Mouse (Mus musculus) spleen, adult 2 months (tissue): ENCODE data around the gene Cntnap2. TPM values are rescaled to one million over a fixed set of nuclear protein-coding genes. Genes with fewer than 3 reads are reported as not detected.

Source experiments
- DNase-seq, 2 experiments: peaks; one replicate each; pipeline versions ENCODE4 v3.0.0 to v3.0.0-alpha.2; 2012 to 2021; ENCODE audit warnings: low spot score in 2 of 2, low read depth in 1 of 2
- H3K27ac ChIP-seq: fragments of 200-500 bp; 2 replicates; pipeline ENCODE4 v1.5.1; 2012; ENCODE audit warnings: low read length, inconsistent platforms; ENCODE audit not compliant: insufficient read depth
- H3K27me3 ChIP-seq: fragments of 200-500 bp; 2 replicates; pipeline ENCODE4 v1.6.1; 2012; ENCODE audit warnings: mild to moderate bottlenecking, moderate library complexity, low read length, inconsistent platforms; ENCODE audit not compliant: control insufficient read depth, insufficient read depth
- H3K36me3 ChIP-seq: fragments of 200-500 bp; 2 replicates; pipeline ENCODE4 v1.6.1; 2012; ENCODE audit warnings: mild to moderate bottlenecking, low read length, inconsistent platforms; ENCODE audit not compliant: control insufficient read depth, insufficient read depth
- H3K4me1 ChIP-seq: fragments of 200-500 bp; 2 replicates; pipeline ENCODE4 v1.6.1; 2011; ENCODE audit warnings: inconsistent platforms; ENCODE audit not compliant: control insufficient read depth, insufficient read depth, insufficient read length
- H3K4me3 ChIP-seq: fragments of 200-500 bp; 2 replicates; pipeline ENCODE4 v1.5.1; 2011; ENCODE audit warnings: mild to moderate bottlenecking, inconsistent platforms; ENCODE audit not compliant: insufficient read depth, insufficient read length; ENCODE audit errors: extremely low read depth
- CTCF ChIP-seq: fragments of 200-500 bp; IDR thresholded peaks from 2 replicates; pipeline ENCODE4 v1.5.1; 2011; ENCODE audit warnings: mild to moderate bottlenecking, inconsistent platforms; ENCODE audit not compliant: insufficient read depth, insufficient read length, insufficient replicate concordance; ENCODE audit errors: extremely low read depth
- POLR2A ChIP-seq: fragments of 200-500 bp; IDR thresholded peaks from 2 replicates; pipeline ENCODE4 v1.6.1; 2011; ENCODE audit warnings: low read depth, low read length, inconsistent platforms
- WGBS: fragments of 180-500 bp; shearing (Covaris S2); methylation state at CpG from one replicate; pipeline ENCODE4 v1.1.7; 2018; 5-methylcytosine and 5-hydroxymethylcytosine counted together
- polyA plus RNA-seq: library from polyadenylated mRNA; depleted of rRNA; stranded (reverse); fragments of >200 nt; gene quantifications from 2 replicates; pipeline ENCODE4 v1.2.3, GENCODE M21; 2012

Cntnap2 gene
- polyA plus RNA-seq, 1 experiment = not detected

- no peaks in the 10 kb centered on the region for H3K36me3 ChIP-seq
- no peak for DNase-seq
- H3K4me3 ChIP-seq = no peak overlapping the region
- H3K27me3 ChIP-seq = no peaks in the 10 kb centered on the region
- H3K27ac ChIP-seq = no peak overlapping the region
- H3K4me1 ChIP-seq = no peaks in the 10 kb centered on the region
- no peak for TF ChIP-seq POLR2A
- no peak for TF ChIP-seq CTCF
These were observed 529.9 kb downstream of the Cntnap2 start for GRCm38 (mm10) chr6:45589084-45589483.

- no peak overlapping the region for H3K27ac ChIP-seq
- DNase-seq = no peak
- no peaks in the 10 kb centered on the region for H3K4me1 ChIP-seq
- H3K27me3 ChIP-seq = no peaks in the 10 kb centered on the region
- TF ChIP-seq POLR2A = no peak
- H3K36me3 ChIP-seq = no peaks in the 10 kb centered on the region
- H3K4me3 ChIP-seq = no peak overlapping the region
These were observed 587.9 kb downstream of the Cntnap2 start for GRCm38 (mm10) chr6:45647017-45647416.

- no peak overlapping the region for H3K27ac ChIP-seq
- H3K27me3 ChIP-seq = no peaks in the 10 kb centered on the region
- 75% methylated on average over 2 of the region's 2 CpGs for WGBS
- no peak for DNase-seq
- TF ChIP-seq POLR2A (no peak), CTCF (no peak)
- H3K4me3 ChIP-seq = no peak overlapping the region
- no peaks in the 10 kb centered on the region for H3K36me3 ChIP-seq
- H3K4me1 ChIP-seq = no peaks in the 10 kb centered on the region
These were observed 589.3 kb downstream of the Cntnap2 start for GRCm38 (mm10) chr6:45648419-45648818.

GRCm38 (mm10) chr6:45700287-45700686 lies 641.1 kb downstream of the Cntnap2 start:
- Histone ChIP-seq H3K27me3 (no peaks in the 10 kb centered on the region), H3K4me3 (no peak overlapping the region), H3K4me1 (no peaks in the 10 kb centered on the region), H3K27ac (no peak overlapping the region), H3K36me3 (no peaks in the 10 kb centered on the region)
- TF ChIP-seq POLR2A = no peak
- no peak for TF ChIP-seq CTCF
- DNase-seq = no peak

GRCm38 (mm10) chr6:45791612-45792011 lies 732.5 kb downstream of the Cntnap2 start:
- TF ChIP-seq POLR2A (no peak), CTCF (no peak)
- H3K36me3 ChIP-seq = no peaks in the 10 kb centered on the region
- no peaks in the 10 kb centered on the region for H3K4me1 ChIP-seq

GRCm38 (mm10) chr6:45841626-45842341 lies 782.6 kb downstream of the Cntnap2 start:
- no peaks in the 10 kb centered on the region for H3K27me3 ChIP-seq
- H3K36me3 ChIP-seq = no peaks in the 10 kb centered on the region
- no peak for DNase-seq
- H3K4me1 ChIP-seq = no peaks in the 10 kb centered on the region
- no peak overlapping the region for H3K27ac ChIP-seq
- TF ChIP-seq CTCF (no peak), POLR2A (no peak)
- 78% methylated on average over 4 of the region's 4 CpGs for WGBS
- H3K4me3 ChIP-seq = no peak overlapping the region

More at GRCm38 (mm10) chr6:45791612-45792011, 732.5 kb downstream of the Cntnap2 start:
- no peak for DNase-seq
- H3K4me3 ChIP-seq = no peak overlapping the region
- H3K27ac ChIP-seq = no peak overlapping the region
- no peaks in the 10 kb centered on the region for H3K27me3 ChIP-seq

- Histone ChIP-seq H3K4me3 (no peak overlapping the region), H3K27ac (no peak overlapping the region), H3K4me1 (no peaks in the 10 kb centered on the region), H3K36me3 (no peaks in the 10 kb centered on the region), H3K27me3 (no peaks in the 10 kb centered on the region)
- 62% methylated on average over 1 of the region's 1 CpGs for whole genome bisulfite sequencing
- DNase-seq = no peak
- no peak for TF ChIP-seq POLR2A
- TF ChIP-seq CTCF = no peak
These were observed 784.6 kb downstream of the Cntnap2 start for GRCm38 (mm10) chr6:45843736-45844135.
